Mouse (Mus musculus): Measurements from ENCODE around the gene Myh8. TPM values are rescaled to one million over a fixed set of nuclear protein-coding genes. Genes with fewer than 3 reads are reported as not detected.

Gene Myh8
- polyA plus RNA-seq (2014; fragmentation: Nextera tagmentation; extraction: Ambion mirVana), result 0.38 and 0.39 TPM in 2 replicates

DNA sequence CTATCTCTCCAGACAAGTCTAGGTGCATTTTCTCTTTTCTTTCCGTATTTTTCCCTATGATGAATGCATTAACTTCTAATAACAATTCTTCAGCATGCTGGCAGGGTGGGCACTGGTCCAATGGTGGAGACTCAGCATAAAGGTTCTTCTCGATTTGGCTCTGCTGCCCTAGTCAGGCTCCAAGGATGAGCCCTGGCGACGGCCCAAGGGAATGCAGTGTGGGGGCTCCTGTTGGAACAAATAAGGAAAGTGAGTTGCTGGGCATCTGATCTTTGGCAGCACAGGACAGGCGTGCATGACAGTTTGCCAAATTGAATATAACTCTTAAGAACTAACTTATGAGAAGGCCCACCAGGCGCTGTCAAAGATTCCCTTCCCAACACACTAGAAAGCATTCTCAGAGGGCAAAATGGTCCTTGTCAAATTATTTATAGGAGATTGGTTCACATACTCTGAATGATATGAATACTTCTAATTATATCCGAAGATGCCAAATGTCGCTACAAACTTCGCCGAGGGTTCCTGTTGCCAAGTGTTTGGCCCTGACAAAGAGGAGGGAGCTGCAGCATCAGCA is at the start of gene Myh8:
Gene Myh8 (plus strand): TSS at position 524 of the 574 bp plus-strand sequence.
- ATAC-seq (replicated peaks; ENCODE audit: low FRiP score, low TSS enrichment, low read depth), result no peak
- Histone ChIP-seq H3K4me3 (ENCODE audit: low read depth, low read length) (no peak within 1 kb of the TSS), H3K27me3 (replicated peaks; ENCODE audit: control insufficient read depth, insufficient read depth, low read length) (no peaks in the 10 kb centered on the region), H3K9ac (ENCODE audit: low read length) (no peak within 1 kb of the TSS), H3K27ac (ENCODE audit: low read depth) (no peak within 1 kb of the TSS), H3K4me2 (ENCODE audit: low read length) (no peak within 1 kb of the TSS), H3K4me1 (replicated peaks; ENCODE audit: control insufficient read depth, insufficient read depth, low read length) (no peaks in the 10 kb centered on the region), H3K9me3 (ENCODE audit: control insufficient read depth, low read length) (no peaks in the 10 kb centered on the region), H3K36me3 (ENCODE audit: control insufficient read depth, insufficient read depth, low read length) (no peaks in the 10 kb centered on the region)
- 74% methylated on average over 10 of the region's 10 CpGs for WGBS
- DNase-seq (ENCODE audit: low spot score), result no peak

DNA sequence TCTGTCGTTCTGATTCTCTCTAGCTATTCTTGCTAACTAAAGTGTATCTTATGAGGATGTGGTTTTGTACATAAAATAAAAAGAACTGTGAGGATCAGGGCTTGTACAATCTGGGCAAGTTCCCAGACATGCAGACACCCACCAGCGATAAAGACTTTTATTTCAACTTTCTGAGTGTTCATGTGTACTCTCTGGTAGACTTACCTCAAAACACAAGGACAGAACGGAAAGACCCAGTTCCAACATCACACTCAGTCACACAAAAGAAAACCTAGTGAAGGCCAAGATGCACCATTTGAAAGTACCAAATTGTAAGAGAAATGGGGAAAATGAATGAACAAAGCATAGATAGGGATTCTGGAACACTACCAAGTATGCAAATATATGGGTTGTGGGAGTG is 48.2 kb upstream of the Myh8 start:
- ATAC-seq (replicated peaks; ENCODE audit: low FRiP score, low TSS enrichment, low read depth) (no peak), DNase-seq (ENCODE audit: low spot score) (no peak)
- Histone ChIP-seq H3K36me3 (ENCODE audit: control insufficient read depth, insufficient read depth, low read length) (no peaks in the 10 kb centered on the region), H3K4me1 (replicated peaks; ENCODE audit: control insufficient read depth, insufficient read depth, low read length) (no peaks in the 10 kb centered on the region), H3K4me2 (ENCODE audit: low read length) (no peak overlapping the region), H3K4me3 (ENCODE audit: low read depth, low read length) (no peak overlapping the region), H3K27ac (ENCODE audit: low read depth) (no peak overlapping the region), H3K9me3 (ENCODE audit: control insufficient read depth, low read length) (peaks cover 3% of the 10 kb centered on the region; the same call in 1 of the 2 replicates), H3K27me3 (replicated peaks; ENCODE audit: control insufficient read depth, insufficient read depth, low read length) (no peaks in the 10 kb centered on the region), H3K9ac (ENCODE audit: low read length) (no peak overlapping the region)
- WGBS, result 83% methylated on average over 3 of the region's 3 CpGs

DNA sequence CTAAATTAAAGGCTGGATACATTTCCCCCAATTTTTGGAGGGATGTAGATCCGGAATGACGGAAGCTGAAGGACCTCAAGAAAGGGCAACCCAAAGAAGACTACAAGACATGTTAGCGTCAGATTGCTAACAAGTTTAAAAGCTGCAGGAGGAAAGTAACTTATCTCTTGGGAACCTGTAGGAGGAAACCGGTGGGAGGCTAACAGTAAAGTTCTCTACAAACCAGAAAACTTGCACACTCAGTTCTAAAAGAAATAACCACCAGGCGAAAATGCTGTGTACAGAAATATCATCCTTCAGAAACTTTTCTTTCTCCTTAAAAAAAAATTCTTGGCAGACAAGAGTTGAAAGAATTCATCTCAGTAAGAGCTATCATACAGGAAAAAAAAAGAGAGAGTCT is 47.8 kb upstream of the Myh8 start:
- no peaks in the 10 kb centered on the region for H3K4me1 ChIP-seq (replicated peaks; ENCODE audit: control insufficient read depth, insufficient read depth, low read length)
- peaks cover 3% of the 10 kb centered on the region; the same call in 1 of the 2 replicates for H3K9me3 ChIP-seq (ENCODE audit: control insufficient read depth, low read length)
- H3K27me3 ChIP-seq (replicated peaks; ENCODE audit: control insufficient read depth, insufficient read depth, low read length), result no peaks in the 10 kb centered on the region
- no peaks in the 10 kb centered on the region for H3K36me3 ChIP-seq (ENCODE audit: control insufficient read depth, insufficient read depth, low read length)
- no peak for ATAC-seq (replicated peaks; ENCODE audit: low FRiP score, low TSS enrichment, low read depth)
- H3K27ac ChIP-seq (ENCODE audit: low read depth), result no peak overlapping the region
- H3K9ac ChIP-seq (ENCODE audit: low read length), result no peak overlapping the region
- no peak overlapping the region for H3K4me2 ChIP-seq (ENCODE audit: low read length)
- DNase-seq (ENCODE audit: low spot score), result no peak
- H3K4me3 ChIP-seq (ENCODE audit: low read depth, low read length), result no peak overlapping the region
- WGBS, result 75% methylated on average over 5 of the region's 5 CpGs

DNA sequence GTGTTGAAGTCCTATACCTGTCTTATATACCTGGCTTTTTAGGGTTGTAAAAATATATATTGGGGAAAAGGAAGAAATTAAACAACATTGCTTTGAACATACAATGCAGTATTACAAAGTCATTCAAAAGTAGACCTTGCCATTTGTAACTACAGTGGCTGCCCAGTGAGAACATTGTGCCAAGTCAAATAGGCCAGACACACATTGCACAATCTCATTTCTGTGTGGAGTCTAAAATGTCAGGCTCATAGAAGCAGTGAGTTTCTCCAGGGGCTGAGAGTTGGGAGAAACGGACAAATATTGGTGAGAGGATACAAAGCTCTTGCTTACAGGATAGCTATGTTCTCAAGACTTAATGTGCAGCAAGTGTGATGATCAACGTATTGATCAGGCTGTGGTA is 47.0 kb upstream of the Myh8 start:
- Histone ChIP-seq H3K9me3 (ENCODE audit: control insufficient read depth, low read length) (peaks cover 3% of the 10 kb centered on the region; the same call in 1 of the 2 replicates), H3K36me3 (ENCODE audit: control insufficient read depth, insufficient read depth, low read length) (no peaks in the 10 kb centered on the region), H3K9ac (ENCODE audit: low read length) (no peak overlapping the region), H3K27me3 (replicated peaks; ENCODE audit: control insufficient read depth, insufficient read depth, low read length) (no peaks in the 10 kb centered on the region), H3K4me1 (replicated peaks; ENCODE audit: control insufficient read depth, insufficient read depth, low read length) (no peaks in the 10 kb centered on the region), H3K4me2 (ENCODE audit: low read length) (no peak overlapping the region), H3K4me3 (ENCODE audit: low read depth, low read length) (no peak overlapping the region), H3K27ac (ENCODE audit: low read depth) (no peak overlapping the region)
- ATAC-seq (replicated peaks; ENCODE audit: low FRiP score, low TSS enrichment, low read depth) (no peak), DNase-seq (ENCODE audit: low spot score) (no peak)
- WGBS, result 77% methylated on average over 2 of the region's 2 CpGs

GRCm38 (mm10) chr11:67235639-67236358 is 41.1 kb upstream of the Myh8 start:
- no peaks in the 10 kb centered on the region for H3K27me3 ChIP-seq (replicated peaks; ENCODE audit: control insufficient read depth, insufficient read depth, low read length)
- H3K4me3 ChIP-seq (ENCODE audit: low read depth, low read length), result no peak overlapping the region
- DNase-seq (ENCODE audit: low spot score), result no peak
- H3K4me1 ChIP-seq (replicated peaks; ENCODE audit: control insufficient read depth, insufficient read depth, low read length), result no peaks in the 10 kb centered on the region
- no peak overlapping the region for H3K9ac ChIP-seq (ENCODE audit: low read length)
- no peak for ATAC-seq (replicated peaks; ENCODE audit: low FRiP score, low TSS enrichment, low read depth)
- H3K36me3 ChIP-seq (ENCODE audit: control insufficient read depth, insufficient read depth, low read length), result no peaks in the 10 kb centered on the region
- peaks cover 3% of the 10 kb centered on the region; the same call in 1 of the 2 replicates for H3K9me3 ChIP-seq (ENCODE audit: control insufficient read depth, low read length)
- H3K27ac ChIP-seq (ENCODE audit: low read depth), result no peak overlapping the region
- H3K4me2 ChIP-seq (ENCODE audit: low read length), result no peak overlapping the region
- 56% methylated on average over 5 of the region's 5 CpGs for WGBS

DNA sequence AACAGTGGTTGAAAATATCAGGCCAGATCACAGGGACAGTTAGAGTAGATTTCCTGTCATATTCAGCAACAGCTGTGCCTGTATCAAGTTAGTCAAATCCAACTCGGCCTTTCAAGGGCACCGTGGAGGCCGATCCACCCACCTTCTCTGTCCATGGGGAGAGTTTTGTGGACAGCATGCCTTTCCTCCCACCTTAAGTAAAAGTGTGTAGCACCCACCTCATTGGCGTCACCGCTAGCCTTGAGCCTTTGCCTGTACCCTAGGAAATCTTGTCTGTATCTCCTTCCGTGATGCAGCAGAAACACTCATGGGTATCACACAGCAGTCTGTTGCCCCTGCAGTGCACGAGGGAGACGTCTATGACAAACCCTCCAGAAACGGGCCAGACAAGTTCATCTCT is 40.1 kb upstream of the Myh8 start:
- Histone ChIP-seq H3K9ac (ENCODE audit: low read length) (no peak overlapping the region), H3K36me3 (ENCODE audit: control insufficient read depth, insufficient read depth, low read length) (no peaks in the 10 kb centered on the region), H3K4me3 (ENCODE audit: low read depth, low read length) (no peak overlapping the region), H3K4me1 (replicated peaks; ENCODE audit: control insufficient read depth, insufficient read depth, low read length) (no peaks in the 10 kb centered on the region), H3K9me3 (ENCODE audit: control insufficient read depth, low read length) (peaks cover 3% of the 10 kb centered on the region; the same call in 1 of the 2 replicates), H3K27ac (ENCODE audit: low read depth) (no peak overlapping the region), H3K27me3 (replicated peaks; ENCODE audit: control insufficient read depth, insufficient read depth, low read length) (no peaks in the 10 kb centered on the region), H3K4me2 (ENCODE audit: low read length) (no peak overlapping the region)
- WGBS, result 78% methylated on average over 9 of the region's 9 CpGs
- no peak for ATAC-seq (replicated peaks; ENCODE audit: low FRiP score, low TSS enrichment, low read depth)
- no peak for DNase-seq (ENCODE audit: low spot score)

DNA sequence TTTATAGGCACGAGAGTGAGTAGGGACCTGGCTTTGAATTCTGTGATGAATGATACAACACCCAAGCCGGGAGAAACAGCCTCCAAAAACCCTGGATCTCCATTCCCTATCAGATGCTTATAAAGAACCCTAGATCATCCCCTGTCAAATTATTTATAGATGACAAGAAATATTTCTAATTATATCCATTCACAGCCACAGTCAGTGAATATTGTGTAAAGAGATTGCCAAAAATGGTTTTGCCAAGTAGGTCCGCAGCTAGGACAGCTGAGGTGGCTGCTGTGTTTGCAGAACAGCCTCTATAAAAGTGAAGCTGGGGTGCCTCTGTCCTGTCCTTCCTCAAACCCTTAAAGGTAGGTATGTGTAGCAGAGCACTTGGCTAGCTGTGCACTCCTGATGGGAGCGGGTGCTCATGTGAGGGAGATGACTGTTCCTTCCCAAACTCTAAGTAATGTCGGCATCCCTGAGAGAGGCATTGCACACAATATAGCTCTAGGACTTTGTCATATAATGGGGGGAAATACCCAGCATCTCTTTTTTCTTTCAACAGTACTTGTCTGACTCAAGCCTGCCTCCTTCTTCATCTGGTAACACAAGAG is 39.3 kb upstream of the Myh8 start, which contains the start of gene Myh4:
Gene Myh4 (plus strand): TSS at position 549 of the 599 bp plus-strand sequence.
- no peak for ATAC-seq (replicated peaks; ENCODE audit: low FRiP score, low TSS enrichment, low read depth)
- no peak for DNase-seq (ENCODE audit: low spot score)
- 82% methylated on average over 5 of the region's 5 CpGs for WGBS

GRCm38 (mm10) chr11:67241051-67241450 is 35.9 kb upstream of the Myh8 start:
- WGBS, result 81% methylated on average over 6 of the region's 6 CpGs
- no peak for DNase-seq (ENCODE audit: low spot score)

More for the DNA sequence above, 39.3 kb upstream of the Myh8 start, which contains the start of gene Myh4:
- H3K9ac ChIP-seq (ENCODE audit: low read length), result no peak within 1 kb of the TSS
- H3K27ac ChIP-seq (ENCODE audit: low read depth), result no peak within 1 kb of the TSS
- H3K4me3 ChIP-seq (ENCODE audit: low read depth, low read length), result no peak within 1 kb of the TSS
- no peaks in the 10 kb centered on the region for H3K36me3 ChIP-seq (ENCODE audit: control insufficient read depth, insufficient read depth, low read length)
- no peaks in the 10 kb centered on the region for H3K4me1 ChIP-seq (replicated peaks; ENCODE audit: control insufficient read depth, insufficient read depth, low read length)
- peaks cover 1% of the 10 kb centered on the region; the same call in 1 of the 2 replicates for H3K9me3 ChIP-seq (ENCODE audit: control insufficient read depth, low read length)
- H3K4me2 ChIP-seq (ENCODE audit: low read length), result no peak within 1 kb of the TSS
- no peaks in the 10 kb centered on the region for H3K27me3 ChIP-seq (replicated peaks; ENCODE audit: control insufficient read depth, insufficient read depth, low read length)

More at GRCm38 (mm10) chr11:67241051-67241450, 35.9 kb upstream of the Myh8 start:
- H3K36me3 ChIP-seq (ENCODE audit: control insufficient read depth, insufficient read depth, low read length), result no peaks in the 10 kb centered on the region
- H3K9ac ChIP-seq (ENCODE audit: low read length), result no peak overlapping the region
- H3K4me1 ChIP-seq (replicated peaks; ENCODE audit: control insufficient read depth, insufficient read depth, low read length), result no peaks in the 10 kb centered on the region; the same call in 1 of the 2 replicates
- ATAC-seq (replicated peaks; ENCODE audit: low FRiP score, low TSS enrichment, low read depth), result no peak
- no peak overlapping the region for H3K4me3 ChIP-seq (ENCODE audit: low read depth, low read length)
- no peaks in the 10 kb centered on the region for H3K9me3 ChIP-seq (ENCODE audit: control insufficient read depth, low read length)
- no peak overlapping the region for H3K4me2 ChIP-seq (ENCODE audit: low read length)
- no peaks in the 10 kb centered on the region for H3K27me3 ChIP-seq (replicated peaks; ENCODE audit: control insufficient read depth, insufficient read depth, low read length)
- H3K27ac ChIP-seq (ENCODE audit: low read depth), result no peak overlapping the region
